Mouse (Mus musculus) hindbrain, embryonic 15.5 days (tissue): ENCODE data around the gene Nbea. TPM values are rescaled to one million over a fixed set of nuclear protein-coding genes. Genes with fewer than 3 reads are reported as not detected.

Source experiments
- ATAC-seq: fragments of 200-750 bp; cut with Nextera tagmentation; 2 replicates; pipeline ENCODE4 v1.8.0; 2017; ENCODE audit warnings: low read depth, moderate number of reproducible peaks, moderate TSS enrichment; ENCODE audit not compliant: low FRiP score
- H3K27ac ChIP-seq: fragments of 300-500 bp; sonication (generic); replicated peaks from 2 replicates; pipeline ENCODE4 v1.5.1; 2015; ENCODE audit warnings: mild to moderate bottlenecking, inconsistent platforms
- H3K27me3 ChIP-seq: fragments of 300-500 bp; sonication (generic); 2 replicates; pipeline ENCODE4 v1.6.1; 2015; ENCODE audit warnings: control low read depth, inconsistent platforms
- H3K36me3 ChIP-seq: fragments of 300-500 bp; sonication (generic); 2 replicates; pipeline ENCODE4 v1.6.1; 2015; ENCODE audit warnings: control low read depth, inconsistent platforms
- H3K4me1 ChIP-seq: fragments of 300-500 bp; sonication (generic); replicated peaks from 2 replicates; pipeline ENCODE4 v1.6.1; 2015; ENCODE audit warnings: control low read depth, inconsistent platforms
- H3K4me2 ChIP-seq: fragments of 300-500 bp; sonication (generic); 2 replicates; pipeline ENCODE4 v1.6.1; 2015; ENCODE audit warnings: moderate library complexity, mild to moderate bottlenecking, inconsistent platforms
- H3K4me3 ChIP-seq: fragments of 300-500 bp; sonication (generic); 2 replicates; pipeline ENCODE4 v1.5.1; 2015; ENCODE audit warnings: mild to moderate bottlenecking, inconsistent platforms
- H3K9ac ChIP-seq: fragments of 300-500 bp; sonication (generic); 2 replicates; pipeline ENCODE4 v1.6.1; 2015; ENCODE audit warnings: inconsistent platforms
- H3K9me3 ChIP-seq: fragments of 300-500 bp; sonication (generic); 2 replicates; pipeline ENCODE4 v1.6.1; 2016; ENCODE audit warnings: control low read depth, inconsistent platforms
- WGBS: fragments of 180-500 bp; shearing (Covaris S2); methylation state at CpG from one replicate; pipeline ENCODE4 v1.1.7; 2015; 5-methylcytosine and 5-hydroxymethylcytosine counted together
- polyA plus RNA-seq: library from polyadenylated mRNA; unstranded; fragments of >200 nt; fragmentation: Nextera tagmentation; extraction: Ambion mirVana; gene quantifications from 2 replicates; pipeline ENCODE4 v1.2.1, GENCODE M21; 2015

The Nbea gene
- polyA plus RNA-seq, 1 experiment from 2014 or later: 61.2 TPM

GRCm38 (mm10) chr3:55778764-55779730, 404.5 kb downstream of the Nbea start:
- no peaks in the 10 kb centered on the region for H3K27me3 ChIP-seq
- peak overlapping the region; percentile 87 for H3K27ac ChIP-seq
- H3K4me1 ChIP-seq: peaks cover 47% of the 10 kb centered on the region
- no peaks in the 10 kb centered on the region for H3K36me3 ChIP-seq
- no peak for ATAC-seq
- WGBS: 37% methylated on average over 8 of the region's 8 CpGs
- peak overlapping the region; percentile 42 for H3K4me2 ChIP-seq
- no peaks in the 10 kb centered on the region for H3K9me3 ChIP-seq
- H3K9ac ChIP-seq: 0 out of 2 replicates have a peak overlapping the region, but pooled peaks have one; percentile 22
- 0 out of 2 replicates have a peak overlapping the region, but pooled peaks have one; percentile 2 for H3K4me3 ChIP-seq

- Histone ChIP-seq H3K9ac (no peak overlapping the region), H3K27me3 (no peaks in the 10 kb centered on the region), H3K27ac (peak overlapping the region; percentile 81), H3K36me3 (no peaks in the 10 kb centered on the region), H3K4me2 (peak overlapping the region; percentile 26; the same call in 1 of the 2 replicates), H3K4me3 (no peak overlapping the region), H3K9me3 (no peaks in the 10 kb centered on the region), H3K4me1 (peaks cover 52% of the 10 kb centered on the region)
- WGBS: 45% methylated on average over 4 of the region's 4 CpGs
- no peak for ATAC-seq
Observed at GRCm38 (mm10) chr3:55777501-55777900, 406.0 kb downstream of the Nbea start.

- no peak for ATAC-seq
- no peaks in the 10 kb centered on the region for H3K27me3 ChIP-seq
- no peak overlapping the region for H3K9ac ChIP-seq
- peaks cover 42% of the 10 kb centered on the region for H3K4me1 ChIP-seq
- H3K36me3 ChIP-seq: no peaks in the 10 kb centered on the region
- WGBS: 68% methylated on average over 6 of the region's 6 CpGs
- H3K27ac ChIP-seq: peak overlapping the region; percentile 76
- no peaks in the 10 kb centered on the region for H3K9me3 ChIP-seq
- H3K4me2 ChIP-seq: no peak overlapping the region
- H3K4me3 ChIP-seq: no peak overlapping the region
Observed at GRCm38 (mm10) chr3:55775753-55776152, 407.7 kb downstream of the Nbea start.

DNA sequence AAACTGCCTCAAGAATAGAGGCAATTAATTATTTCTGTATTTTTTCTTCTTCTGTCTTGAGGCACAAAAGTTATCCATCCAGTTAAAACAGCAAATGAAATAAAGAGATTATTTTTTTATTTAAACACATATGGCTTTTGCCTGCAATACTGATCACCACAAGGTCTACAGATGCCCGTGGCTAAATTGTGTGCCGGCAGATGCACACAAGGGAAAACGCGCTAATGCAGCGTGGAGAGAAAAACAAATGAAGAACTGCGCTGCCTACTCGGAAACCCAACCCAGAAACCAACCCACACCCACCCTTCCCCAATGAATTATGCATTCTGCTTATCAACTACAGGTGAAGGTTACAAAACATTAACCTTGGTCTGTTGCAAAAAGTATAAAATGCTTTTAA, 408.3 kb downstream of the Nbea start:
- no peaks in the 10 kb centered on the region for H3K9me3 ChIP-seq
- peaks cover 37% of the 10 kb centered on the region for H3K4me1 ChIP-seq
- H3K27me3 ChIP-seq: no peaks in the 10 kb centered on the region
- peak overlapping the region; percentile 76 for H3K27ac ChIP-seq
- no peak overlapping the region for H3K4me3 ChIP-seq
- peak overlapping the region; percentile 27 for H3K4me2 ChIP-seq
- 25% methylated on average over 7 of the region's 7 CpGs for WGBS
- no peaks in the 10 kb centered on the region for H3K36me3 ChIP-seq
- no peak overlapping the region for H3K9ac ChIP-seq
- no peak for ATAC-seq

- H3K36me3 ChIP-seq: no peaks in the 10 kb centered on the region
- no peak overlapping the region for H3K9ac ChIP-seq
- WGBS: 32% methylated on average over 6 of the region's 6 CpGs
Observed at GRCm38 (mm10) chr3:55774203-55774602, 409.3 kb downstream of the Nbea start.

DNA sequence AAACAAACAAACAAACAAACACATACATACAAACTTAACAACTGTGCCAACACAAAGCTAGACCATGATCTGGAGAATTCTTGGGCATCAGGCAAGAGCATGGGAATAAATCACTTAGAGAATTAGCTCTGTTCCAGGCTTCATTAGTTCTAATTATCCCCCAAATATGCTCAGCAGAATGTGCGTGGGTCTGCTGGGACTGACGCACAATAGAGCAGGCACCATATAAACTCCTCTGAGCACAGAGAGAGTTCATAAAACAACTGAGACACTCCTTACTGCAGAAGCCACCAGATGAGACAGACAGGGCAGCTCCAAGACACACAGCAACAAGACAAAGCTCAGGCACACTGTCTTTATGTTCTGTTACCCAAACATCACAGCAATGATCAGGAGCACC, 414.2 kb downstream of the Nbea start:
- 46% methylated on average over 2 of the region's 2 CpGs for WGBS
- peaks cover 7% of the 10 kb centered on the region for H3K4me1 ChIP-seq
- H3K36me3 ChIP-seq: no peaks in the 10 kb centered on the region
- no peak for ATAC-seq
- H3K9ac ChIP-seq: no peak overlapping the region
- H3K27ac ChIP-seq: no peak overlapping the region
- no peaks in the 10 kb centered on the region for H3K27me3 ChIP-seq
- H3K9me3 ChIP-seq: no peaks in the 10 kb centered on the region
- no peak overlapping the region for H3K4me3 ChIP-seq
- no peak overlapping the region for H3K4me2 ChIP-seq

More at GRCm38 (mm10) chr3:55774203-55774602, 409.3 kb downstream of the Nbea start:
- ATAC-seq: peak; percentile 57
- Histone ChIP-seq H3K4me1 (peaks cover 30% of the 10 kb centered on the region), H3K27me3 (no peaks in the 10 kb centered on the region), H3K27ac (peak overlapping the region; percentile 56), H3K4me3 (no peak overlapping the region), H3K4me2 (no peak overlapping the region), H3K9me3 (no peaks in the 10 kb centered on the region)

- H3K27ac ChIP-seq: no peak overlapping the region
- H3K9me3 ChIP-seq: no peaks in the 10 kb centered on the region
- no peak overlapping the region for H3K4me3 ChIP-seq
- 82% methylated on average over 2 of the region's 2 CpGs for WGBS
- H3K36me3 ChIP-seq: no peaks in the 10 kb centered on the region
- H3K9ac ChIP-seq: no peak overlapping the region
- peaks cover 4% of the 10 kb centered on the region; the same call in 1 of the 2 replicates for H3K4me1 ChIP-seq
- H3K4me2 ChIP-seq: no peak overlapping the region
- no peak for ATAC-seq
- H3K27me3 ChIP-seq: no peaks in the 10 kb centered on the region
Observed at GRCm38 (mm10) chr3:55768654-55769053, 414.8 kb downstream of the Nbea start.

GRCm38 (mm10) chr3:55763591-55763990, 419.9 kb downstream of the Nbea start:
- H3K4me1 ChIP-seq: 0 out of 2 replicates have a peak, but pooled peaks cover 4% of the 10 kb centered on the region
- no peak overlapping the region for H3K4me2 ChIP-seq
- H3K9me3 ChIP-seq: no peaks in the 10 kb centered on the region
- H3K27ac ChIP-seq: no peak overlapping the region
- WGBS: 37% methylated on average over 8 of the region's 8 CpGs
- no peak for ATAC-seq
- no peaks in the 10 kb centered on the region for H3K36me3 ChIP-seq
- no peak overlapping the region for H3K4me3 ChIP-seq
- no peak overlapping the region for H3K9ac ChIP-seq
- H3K27me3 ChIP-seq: no peaks in the 10 kb centered on the region

GRCm38 (mm10) chr3:55758297-55758696, 425.2 kb downstream of the Nbea start:
- Histone ChIP-seq H3K4me1 (peaks cover 43% of the 10 kb centered on the region), H3K27ac (peak overlapping the region; percentile 58; the same call in 1 of the 2 replicates), H3K4me3 (no peak overlapping the region), H3K9me3 (no peaks in the 10 kb centered on the region), H3K9ac (no peak overlapping the region), H3K36me3 (no peaks in the 10 kb centered on the region), H3K27me3 (no peaks in the 10 kb centered on the region), H3K4me2 (no peak overlapping the region)
- 35% methylated on average over 8 of the region's 8 CpGs for WGBS
- 0 out of 2 replicates have a peak, but pooled peaks have one; percentile 27 for ATAC-seq

DNA sequence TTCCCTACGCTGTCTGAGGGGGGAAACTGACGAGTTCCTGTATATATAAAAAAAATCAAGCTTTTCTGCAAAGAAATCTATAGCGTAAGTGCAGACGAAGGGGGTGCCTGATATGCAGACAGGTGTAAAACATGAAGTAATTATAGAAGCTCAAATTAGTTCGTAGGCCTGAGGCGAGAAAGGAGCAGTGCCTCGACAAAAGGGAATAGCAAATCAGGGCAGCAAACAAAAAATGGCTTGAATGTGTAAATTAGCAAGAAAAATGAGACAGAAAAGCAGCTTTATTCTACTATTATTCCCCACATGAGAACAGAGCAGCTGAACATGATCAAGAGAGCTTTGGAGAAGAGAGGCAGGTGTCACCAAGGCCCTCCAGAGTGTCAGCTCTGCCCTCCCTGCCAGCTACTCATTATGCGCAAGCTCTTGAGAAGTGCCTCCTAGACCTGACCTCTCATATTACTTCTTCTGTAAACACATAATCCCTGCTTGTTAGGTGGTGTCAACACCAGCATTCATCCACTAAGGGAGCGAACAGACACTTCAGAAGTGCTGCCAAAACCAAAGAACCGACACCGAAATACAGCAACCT, 426.8 kb downstream of the Nbea start:
- ATAC-seq: no peak
- H3K4me2 ChIP-seq: no peak overlapping the region
- H3K9ac ChIP-seq: no peak overlapping the region
- H3K27me3 ChIP-seq: no peaks in the 10 kb centered on the region
- peak overlapping the region; percentile 76 for H3K27ac ChIP-seq
- H3K4me3 ChIP-seq: no peak overlapping the region
- H3K4me1 ChIP-seq: peaks cover 44% of the 10 kb centered on the region
- no peaks in the 10 kb centered on the region for H3K9me3 ChIP-seq
- H3K36me3 ChIP-seq: no peaks in the 10 kb centered on the region
- 40% methylated on average over 11 of the region's 11 CpGs for WGBS

DNA sequence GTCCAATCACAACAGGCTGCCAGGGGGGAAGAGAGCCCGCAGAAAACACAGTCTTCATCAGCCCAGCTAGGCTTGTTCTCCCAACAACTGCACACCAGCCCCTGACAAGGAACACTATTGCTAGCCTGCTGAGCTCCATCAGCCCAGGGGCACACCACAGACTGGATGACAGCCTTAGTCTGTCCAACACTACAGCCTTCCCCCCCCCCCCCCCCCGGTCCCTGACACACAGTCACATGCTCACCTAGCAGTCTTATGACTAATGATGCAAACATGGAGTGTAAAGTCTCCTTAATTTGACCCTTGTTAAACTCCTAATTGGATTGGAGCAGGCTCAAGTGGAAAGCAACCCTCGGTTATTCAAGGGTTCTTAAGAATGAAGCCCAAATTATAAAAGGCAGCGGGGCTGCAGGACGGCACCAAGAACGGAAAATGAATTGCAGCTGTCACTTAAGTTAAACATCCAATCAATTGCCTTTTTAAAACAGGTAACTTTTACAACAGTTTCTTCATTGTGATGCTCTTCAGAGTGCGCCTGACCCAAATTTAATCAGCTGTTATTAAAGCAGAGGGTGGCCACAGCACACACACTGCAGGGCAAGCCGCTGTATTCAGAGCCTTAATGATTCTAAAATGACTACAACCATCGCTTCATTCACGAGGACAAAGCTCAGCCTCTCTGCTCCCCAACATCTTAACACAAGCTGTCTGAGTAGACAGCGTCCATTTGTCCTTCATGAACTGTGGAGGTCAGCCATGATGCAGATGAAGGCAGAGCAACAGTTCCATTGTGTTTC, 427.5 kb downstream of the Nbea start:
- Histone ChIP-seq H3K9ac (no peak overlapping the region), H3K4me3 (no peak overlapping the region), H3K4me2 (peak overlapping the region; percentile 15; the same call in 1 of the 2 replicates), H3K27me3 (no peaks in the 10 kb centered on the region), H3K4me1 (peaks cover 51% of the 10 kb centered on the region), H3K9me3 (no peaks in the 10 kb centered on the region), H3K27ac (peak overlapping the region; percentile 76), H3K36me3 (no peaks in the 10 kb centered on the region)
- ATAC-seq: peak; percentile 62
- whole genome bisulfite sequencing: 14% methylated on average over 11 of the region's 11 CpGs
